Mouse (Mus musculus): Measurements from ENCODE around the gene Pnn.

Gene Pnn

GRCm38 (mm10) chr12:59074052-59074451 lies 7.4 kb downstream of the Pnn start:
- peak; percentile 15 to 30 for DNase-seq (ENCODE audit: low spot score in 2 of 2)

GRCm38 (mm10) chr12:59076996-59077395 lies 10.3 kb downstream of the Pnn start:
- DNase-seq (ENCODE audit: low spot score in 2 of 2) = no peak

- DNase-seq (ENCODE audit: low spot score in 2 of 2) = no peak
Measured at GRCm38 (mm10) chr12:59077883-59078282, 11.2 kb downstream of the Pnn start.

GRCm38 (mm10) chr12:59080461-59080860 lies 13.8 kb downstream of the Pnn start:
- no peak for DNase-seq (ENCODE audit: low spot score in 2 of 2)

GRCm38 (mm10) chr12:59084446-59084845 lies 17.8 kb downstream of the Pnn start:
- no peak for DNase-seq (ENCODE audit: low spot score in 2 of 2)

GRCm38 (mm10) chr12:59086171-59086570 lies 19.5 kb downstream of the Pnn start:
- no peak for DNase-seq (ENCODE audit: low spot score in 2 of 2)

GRCm38 (mm10) chr12:59093543-59093942 lies 26.9 kb downstream of the Pnn start:
- DNase-seq (ENCODE audit: low spot score in 2 of 2) = no peak

GRCm38 (mm10) chr12:59095104-59096025 lies 28.7 kb downstream of the Pnn start, which contains the start of gene Mia2:
Gene Mia2 (plus strand): TSS chr12:59095799.
- no peak for DNase-seq (ENCODE audit: low spot score in 2 of 2)

GRCm38 (mm10) chr12:59104771-59105170 lies 38.1 kb downstream of the Pnn start:
- DNase-seq (ENCODE audit: low spot score in 2 of 2) = no peak

GRCm38 (mm10) chr12:59105914-59106313 lies 39.2 kb downstream of the Pnn start:
- no peak for DNase-seq (ENCODE audit: low spot score in 2 of 2)

- DNase-seq (ENCODE audit: low spot score in 2 of 2) = no peak
Measured at GRCm38 (mm10) chr12:59106491-59106890, 39.8 kb downstream of the Pnn start.

- DNase-seq (ENCODE audit: low spot score in 2 of 2) = no peak
Measured at GRCm38 (mm10) chr12:59107926-59108325, 41.2 kb downstream of the Pnn start.

GRCm38 (mm10) chr12:59117184-59117583 lies 50.5 kb downstream of the Pnn start:
- DNase-seq (ENCODE audit: low spot score in 2 of 2) = no peak

Measured in right cerebral cortex, adult 2 months (tissue).